Mouse (Mus musculus) heart, embryonic 14.5 days (tissue): ENCODE measurements at regions not wholly inside any gene's neighbourhood (a gene's known extent, or its start where the extent isn't known, plus 50 kb on each side); places are given as distances from the start of the nearest gene placed in this dataset.

ENCODE experiments used
- ATAC-seq: fragments of 200-750 bp; cut with Nextera tagmentation; 2 replicates; pipeline ENCODE4 v1.8.0; 2017; ENCODE audit warnings: low read depth, moderate TSS enrichment; ENCODE audit not compliant: insufficient number of reproducible peaks, insufficient read depth, low FRiP score
- H3K27ac ChIP-seq, 2 experiments: fragments of 200-500 bp in 1 of 2; fragments of 300-500 bp in 1 of 2; sonication (generic) in 1 of 2; replicated peaks in 1 of 2; 2 replicates each; pipeline ENCODE4 v1.5.1; 2012 to 2014; ENCODE audit warnings: low read depth in 2 of 2, low read length in 2 of 2, control low read depth in 1 of 2, mild to moderate bottlenecking in 1 of 2, mixed read lengths in 1 of 2; ENCODE audit not compliant: control insufficient read depth in 1 of 2, insufficient read depth in 1 of 2
- H3K27me3 ChIP-seq: fragments of 300-500 bp; sonication (generic); 2 replicates; pipeline ENCODE4 v1.6.1; 2014; ENCODE audit warnings: mild to moderate bottlenecking, low read length, control low read depth; ENCODE audit not compliant: control insufficient read depth, insufficient read depth
- H3K36me3 ChIP-seq: fragments of 300-500 bp; sonication (generic); 2 replicates; pipeline ENCODE4 v1.6.1; 2014; ENCODE audit warnings: mild to moderate bottlenecking, control low read depth, low read length, mixed read lengths; ENCODE audit not compliant: control insufficient read depth, insufficient read depth
- H3K4me1 ChIP-seq, 2 experiments: fragments of 200-500 bp in 1 of 2; fragments of 300-500 bp in 1 of 2; sonication (generic) in 1 of 2; 2 replicates each; pipeline ENCODE4 v1.6.1; 2012 to 2014; ENCODE audit warnings: low read length in 2 of 2, control low read depth in 1 of 2, mixed read lengths in 1 of 2; ENCODE audit not compliant: control insufficient read depth in 2 of 2, insufficient read depth in 2 of 2
- H3K4me2 ChIP-seq: fragments of 300-500 bp; sonication (generic); 2 replicates; pipeline ENCODE4 v1.6.1; 2014; ENCODE audit warnings: mild to moderate bottlenecking, low read length
- H3K4me3 ChIP-seq, 2 experiments: fragments of 200-500 bp in 1 of 2; fragments of 300-500 bp in 1 of 2; sonication (generic) in 1 of 2; 2 replicates each; pipeline ENCODE4 v1.5.1; 2012 to 2014; ENCODE audit warnings: low read length in 2 of 2, mild to moderate bottlenecking in 2 of 2, control low read depth in 1 of 2, low read depth in 1 of 2, moderate library complexity in 1 of 2; ENCODE audit not compliant: control insufficient read depth in 1 of 2, insufficient read depth in 1 of 2
- H3K9ac ChIP-seq: fragments of 300-500 bp; sonication (generic); 2 replicates; pipeline ENCODE4 v1.6.1; 2014; ENCODE audit warnings: mild to moderate bottlenecking, low read length
- H3K9me3 ChIP-seq: fragments of 300-500 bp; sonication (generic); 2 replicates; pipeline ENCODE4 v1.6.1; 2016; ENCODE audit warnings: low read length, control low read depth; ENCODE audit not compliant: control insufficient read depth
- WGBS: fragments of 180-500 bp; shearing (Covaris S2); extraction: QIAGEN DNeasy Blood & Tissue Kit; methylation state at CpG from one replicate; pipeline ENCODE4 v1.1.7; 2014; 5-methylcytosine and 5-hydroxymethylcytosine counted together

DNA sequence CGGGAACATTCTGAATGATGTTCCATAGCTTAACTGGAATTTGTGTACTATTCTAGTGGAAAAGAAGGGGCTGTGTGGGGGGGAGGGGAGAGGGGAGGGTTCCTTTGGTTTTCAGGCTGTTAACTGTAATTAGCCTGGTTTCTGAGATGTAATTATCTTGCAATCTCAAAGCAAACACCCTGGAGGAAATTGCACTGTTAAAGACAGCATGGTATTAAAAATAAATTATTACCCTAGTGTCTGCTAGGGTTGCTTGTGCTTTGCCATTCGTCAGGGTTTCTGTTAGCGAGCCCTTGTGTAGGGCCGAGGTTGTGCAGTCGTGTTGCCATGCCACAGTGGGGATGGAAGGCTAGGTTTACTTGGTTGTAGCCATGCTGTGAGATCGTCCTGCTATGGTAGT is 105.0 kb upstream of the Ppp2r3a start:
- no peak overlapping the region for H3K27ac ChIP-seq
- no peaks in the 10 kb centered on the region for H3K36me3 ChIP-seq
- H3K4me1 ChIP-seq, result no peaks in the 10 kb centered on the region
- no peaks in the 10 kb centered on the region for H3K27me3 ChIP-seq
- H3K4me3 ChIP-seq, result no peak overlapping the region
- no peak overlapping the region for H3K9ac ChIP-seq
- WGBS, result 86% methylated on average over 6 of the region's 6 CpGs
- H3K4me2 ChIP-seq, result no peak overlapping the region
- no peak for ATAC-seq
- H3K9me3 ChIP-seq, result no peaks in the 10 kb centered on the region

GRCm38 (mm10) chr9:101348771-101349170 is 97.2 kb upstream of the Ppp2r3a start:
- no peak overlapping the region for H3K4me3 ChIP-seq
- H3K27me3 ChIP-seq, result no peaks in the 10 kb centered on the region
- no peak overlapping the region for H3K27ac ChIP-seq
- no peaks in the 10 kb centered on the region for H3K36me3 ChIP-seq
- H3K9me3 ChIP-seq, result no peaks in the 10 kb centered on the region
- ATAC-seq, result no peak
- H3K4me2 ChIP-seq, result no peak overlapping the region
- H3K4me1 ChIP-seq, result no peaks in the 10 kb centered on the region
- H3K9ac ChIP-seq, result no peak overlapping the region
- whole genome bisulfite sequencing, result 84% methylated on average over 4 of the region's 4 CpGs

- WGBS, result 82% methylated on average over 5 of the region's 5 CpGs
- ATAC-seq, result no peak
- Histone ChIP-seq H3K4me3 (no peak overlapping the region), H3K4me2 (no peak overlapping the region), H3K27me3 (no peaks in the 10 kb centered on the region), H3K27ac (no peak overlapping the region), H3K9ac (no peak overlapping the region), H3K9me3 (no peaks in the 10 kb centered on the region), H3K4me1 (peaks cover 2 to 5% of the 10 kb centered on the region in 2 experiments; a peak in 1 of 4 replicates), H3K36me3 (no peaks in the 10 kb centered on the region)
Observed at GRCm38 (mm10) chr9:101342887-101343286, 91.3 kb upstream of the Ppp2r3a start.

DNA sequence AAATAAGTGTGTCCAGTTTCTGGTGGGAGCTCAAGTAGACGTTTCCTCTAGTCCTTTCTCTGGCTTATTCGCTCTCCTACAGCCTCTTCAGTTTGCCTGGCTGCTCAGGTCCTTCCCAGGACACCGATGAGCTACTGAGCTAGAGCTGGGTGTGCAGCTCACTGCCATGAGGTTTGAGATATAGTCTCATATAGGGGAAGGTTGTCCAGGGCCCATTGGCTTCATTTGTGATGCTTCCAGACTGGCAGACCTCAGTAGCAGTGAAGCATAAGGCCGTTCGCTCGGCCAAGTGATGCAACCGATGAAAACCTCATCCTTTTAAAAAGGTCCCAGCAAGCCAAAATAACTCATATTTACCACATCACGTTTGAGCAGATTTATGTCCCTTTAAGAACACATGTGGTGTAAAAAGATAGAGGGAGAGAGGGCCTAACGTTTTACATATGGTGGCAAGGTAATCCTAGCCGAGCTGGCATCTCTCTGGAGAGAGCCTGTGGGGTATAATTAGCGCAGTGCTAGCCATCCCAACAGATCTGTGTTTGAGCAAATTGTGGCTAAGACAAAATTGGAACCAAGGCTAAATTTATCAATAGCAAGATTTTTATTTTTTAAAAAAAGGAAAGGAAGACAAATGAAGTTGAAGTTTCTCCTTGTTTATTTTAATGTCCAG is 89.3 kb upstream of the Ppp2r3a start:
- Histone ChIP-seq H3K27me3 (no peaks in the 10 kb centered on the region), H3K9me3 (no peaks in the 10 kb centered on the region), H3K4me1 (peaks cover 2 to 5% of the 10 kb centered on the region in 2 experiments; a peak in 1 of 4 replicates), H3K27ac (no peak overlapping the region), H3K4me3 (no peak overlapping the region), H3K4me2 (no peak overlapping the region), H3K9ac (no peak overlapping the region), H3K36me3 (no peaks in the 10 kb centered on the region)
- WGBS, result 76% methylated on average over 11 of the region's 11 CpGs
- no peak for ATAC-seq

- WGBS, result 68% methylated on average over 8 of the region's 8 CpGs
- no peaks in the 10 kb centered on the region for H3K36me3 ChIP-seq
- H3K4me2 ChIP-seq, result no peak overlapping the region
- no peaks in the 10 kb centered on the region for H3K27me3 ChIP-seq
- peaks cover 4 to 6% of the 10 kb centered on the region in 2 experiments for H3K4me1 ChIP-seq
- no peak overlapping the region for H3K4me3 ChIP-seq
- H3K9ac ChIP-seq, result no peak overlapping the region
- no peak for ATAC-seq
- H3K9me3 ChIP-seq, result no peaks in the 10 kb centered on the region
- H3K27ac ChIP-seq, result no peak overlapping the region
Observed at GRCm38 (mm10) chr9:101329032-101329824, 77.6 kb upstream of the Ppp2r3a start.

GRCm38 (mm10) chr9:101326961-101327360 is 75.4 kb upstream of the Ppp2r3a start:
- H3K9me3 ChIP-seq, result no peaks in the 10 kb centered on the region
- ATAC-seq, result no peak
- no peak overlapping the region for H3K9ac ChIP-seq
- peak overlapping the region; percentile 4 to 62 for H3K27ac ChIP-seq
- no peaks in the 10 kb centered on the region for H3K27me3 ChIP-seq
- H3K4me1 ChIP-seq, result peaks cover 4 to 6% of the 10 kb centered on the region in 2 experiments
- no peak overlapping the region for H3K4me3 ChIP-seq
- WGBS, result 22% methylated on average over 3 of the region's 3 CpGs
- no peak overlapping the region for H3K4me2 ChIP-seq
- no peaks in the 10 kb centered on the region for H3K36me3 ChIP-seq

DNA sequence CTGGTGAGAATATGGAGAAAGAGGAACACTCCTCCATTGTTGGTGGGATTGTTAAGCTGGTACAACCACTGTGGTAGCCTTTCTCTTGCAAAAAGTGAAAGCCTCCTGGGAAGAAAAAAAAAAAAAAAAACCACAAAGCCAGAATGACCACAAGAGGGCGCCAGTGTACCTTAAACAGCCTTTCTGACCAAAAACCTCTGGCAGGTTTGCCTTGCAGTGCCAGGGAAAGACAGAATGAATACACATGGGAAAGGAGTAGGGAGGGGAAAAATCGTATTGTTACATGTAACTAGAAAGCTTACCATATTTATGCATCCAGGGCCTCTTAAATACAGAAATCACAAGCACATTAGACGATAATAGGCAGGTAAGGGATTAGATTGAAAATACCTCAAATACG is 62.4 kb upstream of the Ppp2r3a start:
- H3K27me3 ChIP-seq, result no peaks in the 10 kb centered on the region
- no peak overlapping the region for H3K27ac ChIP-seq
- H3K4me1 ChIP-seq, result no peaks in the 10 kb centered on the region
- H3K9me3 ChIP-seq, result no peaks in the 10 kb centered on the region
- no peak overlapping the region for H3K9ac ChIP-seq
- no peak overlapping the region for H3K4me2 ChIP-seq
- no peak overlapping the region for H3K4me3 ChIP-seq
- no peaks in the 10 kb centered on the region for H3K36me3 ChIP-seq
- no peak for ATAC-seq
- WGBS, result 47% methylated on average over 4 of the region's 4 CpGs
